Mouse (Mus musculus) limb, embryonic 15.5 days (tissue): ENCODE results near the gene Ttbk2. TPM values are rescaled to one million over a fixed set of nuclear protein-coding genes. Genes with fewer than 3 reads are reported as not detected.

Source experiments
- ATAC-seq: fragments of 200-750 bp; cut with Nextera tagmentation; 2 replicates; pipeline ENCODE4 v1.8.0; 2017; ENCODE audit warnings: low read depth, moderate TSS enrichment; ENCODE audit not compliant: insufficient number of reproducible peaks, low FRiP score, low TSS enrichment
- H3K27ac ChIP-seq: fragments of 300-500 bp; sonication (generic); 2 replicates; pipeline ENCODE4 v1.5.1; 2015; ENCODE audit warnings: moderate library complexity, mild to moderate bottlenecking, inconsistent platforms
- H3K27me3 ChIP-seq: fragments of 300-500 bp; sonication (generic); 2 replicates; pipeline ENCODE4 v1.6.1; 2015; ENCODE audit warnings: inconsistent platforms
- H3K36me3 ChIP-seq: fragments of 300-500 bp; sonication (generic); 2 replicates; pipeline ENCODE4 v1.6.1; 2015; ENCODE audit warnings: inconsistent platforms
- H3K4me1 ChIP-seq: fragments of 300-500 bp; sonication (generic); 2 replicates; pipeline ENCODE4 v1.6.1; 2015; ENCODE audit warnings: inconsistent platforms
- H3K4me2 ChIP-seq: fragments of 300-500 bp; sonication (generic); 2 replicates; pipeline ENCODE4 v1.6.1; 2015; ENCODE audit warnings: mild to moderate bottlenecking, inconsistent platforms
- H3K4me3 ChIP-seq: fragments of 300-500 bp; sonication (generic); 2 replicates; pipeline ENCODE4 v1.5.1; 2015; ENCODE audit warnings: mild to moderate bottlenecking, inconsistent platforms
- H3K9ac ChIP-seq: fragments of 300-500 bp; sonication (generic); 2 replicates; pipeline ENCODE4 v1.6.1; 2015; ENCODE audit warnings: inconsistent platforms
- H3K9me3 ChIP-seq: fragments of 300-500 bp; sonication (generic); 2 replicates; pipeline ENCODE4 v1.6.1; 2016; ENCODE audit warnings: inconsistent platforms
- WGBS: fragments of 180-500 bp; shearing (Covaris S2); methylation state at CpG from one replicate; pipeline ENCODE4 v1.1.7; 2015; 5-methylcytosine and 5-hydroxymethylcytosine counted together
- polyA plus RNA-seq: library from polyadenylated mRNA; unstranded; fragments of >200 nt; fragmentation: Nextera tagmentation; extraction: Ambion mirVana; gene quantifications from 2 replicates; pipeline ENCODE4 v1.2.1, GENCODE M21; 2015

The Ttbk2 gene
- polyA plus RNA-seq, 1 experiment from 2014 or later: 3.9 TPM

GRCm38 (mm10) chr2:120731167-120731862 lies 119.1 kb downstream of the Ttbk2 start:
- Histone ChIP-seq H3K27me3 (no peaks in the 10 kb centered on the region), H3K36me3 (peaks cover 24% of the 10 kb centered on the region), H3K27ac (peak overlapping the region; percentile 96), H3K9me3 (no peaks in the 10 kb centered on the region), H3K4me3 (peak overlapping the region; percentile 88), H3K9ac (peak overlapping the region; percentile 85), H3K4me2 (peak overlapping the region; percentile 87), H3K4me1 (peaks cover 28% of the 10 kb centered on the region)
- peak; percentile 97 for ATAC-seq
- WGBS: under 1% methylated on average over 61 of the region's 61 CpGs

GRCm38 (mm10) chr2:120730639-120731166 lies 119.7 kb downstream of the Ttbk2 start:
- Histone ChIP-seq H3K9me3 (no peaks in the 10 kb centered on the region), H3K9ac (peak overlapping the region; percentile 85), H3K36me3 (peaks cover 30% of the 10 kb centered on the region), H3K4me2 (peak overlapping the region; percentile 87), H3K4me3 (peak overlapping the region; percentile 88), H3K27ac (peak overlapping the region; percentile 96), H3K4me1 (peaks cover 28% of the 10 kb centered on the region), H3K27me3 (no peaks in the 10 kb centered on the region)
- no peak; the same call in 1 of the 2 replicates for ATAC-seq
- 0% methylated on average over 41 of the region's 50 CpGs for WGBS

- Histone ChIP-seq H3K9ac (peak overlapping the region; percentile 85), H3K27ac (peak overlapping the region; percentile 96; the same call in 1 of the 2 replicates)
Measured at GRCm38 (mm10) chr2:120729775-120730585, 120.4 kb downstream of the Ttbk2 start.

GRCm38 (mm10) chr2:120724176-120724575 lies 126.2 kb downstream of the Ttbk2 start:
- ATAC-seq: no peak
- Histone ChIP-seq H3K9me3 (no peaks in the 10 kb centered on the region), H3K9ac (no peak overlapping the region), H3K4me1 (peaks cover 9% of the 10 kb centered on the region), H3K27me3 (no peaks in the 10 kb centered on the region), H3K4me3 (no peak overlapping the region), H3K27ac (no peak overlapping the region), H3K4me2 (no peak overlapping the region), H3K36me3 (peaks cover 92% of the 10 kb centered on the region)
- WGBS: 85% methylated on average over 6 of the region's 6 CpGs

More at GRCm38 (mm10) chr2:120729775-120730585, 120.4 kb downstream of the Ttbk2 start:
- Histone ChIP-seq H3K9me3 (no peaks in the 10 kb centered on the region), H3K4me2 (peak overlapping the region; percentile 87), H3K4me1 (peaks cover 28% of the 10 kb centered on the region), H3K36me3 (peaks cover 37% of the 10 kb centered on the region), H3K4me3 (peak overlapping the region; percentile 88), H3K27me3 (no peaks in the 10 kb centered on the region)
- 7% methylated on average over 23 of the region's 23 CpGs for WGBS
- no peak for ATAC-seq

GRCm38 (mm10) chr2:120723621-120724020 lies 126.8 kb downstream of the Ttbk2 start:
- peaks cover 96% of the 10 kb centered on the region for H3K36me3 ChIP-seq
- no peak for ATAC-seq
- H3K4me1 ChIP-seq: peaks cover 4% of the 10 kb centered on the region; the same call in 1 of the 2 replicates
- H3K27ac ChIP-seq: no peak overlapping the region
- H3K9ac ChIP-seq: no peak overlapping the region
- no peak overlapping the region for H3K4me2 ChIP-seq
- no peaks in the 10 kb centered on the region for H3K27me3 ChIP-seq
- H3K9me3 ChIP-seq: no peaks in the 10 kb centered on the region
- 74% methylated on average over 4 of the region's 4 CpGs for WGBS
- H3K4me3 ChIP-seq: no peak overlapping the region

- ATAC-seq: no peak
- H3K27me3 ChIP-seq: no peaks in the 10 kb centered on the region
- no peak overlapping the region for H3K4me2 ChIP-seq
- WGBS: 86% methylated on average over 8 of the region's 8 CpGs
- no peak overlapping the region for H3K27ac ChIP-seq
- peaks cover 96% of the 10 kb centered on the region for H3K36me3 ChIP-seq
- H3K4me3 ChIP-seq: no peak overlapping the region
- H3K4me1 ChIP-seq: no peaks in the 10 kb centered on the region
- H3K9me3 ChIP-seq: no peaks in the 10 kb centered on the region
- H3K9ac ChIP-seq: no peak overlapping the region
Measured at GRCm38 (mm10) chr2:120722491-120722890, 127.9 kb downstream of the Ttbk2 start.

- H3K27ac ChIP-seq: no peak overlapping the region
Measured at GRCm38 (mm10) chr2:120721911-120722310, 128.5 kb downstream of the Ttbk2 start.

GRCm38 (mm10) chr2:120720821-120721220 lies 129.6 kb downstream of the Ttbk2 start:
- no peak overlapping the region for H3K27ac ChIP-seq
- no peak overlapping the region for H3K4me3 ChIP-seq
- H3K4me2 ChIP-seq: no peak overlapping the region
- no peaks in the 10 kb centered on the region for H3K4me1 ChIP-seq
- no peaks in the 10 kb centered on the region for H3K27me3 ChIP-seq
- H3K9me3 ChIP-seq: no peaks in the 10 kb centered on the region
- 79% methylated on average over 6 of the region's 6 CpGs for WGBS
- ATAC-seq: no peak
- H3K9ac ChIP-seq: no peak overlapping the region
- H3K36me3 ChIP-seq: peaks cover 95% of the 10 kb centered on the region

More at GRCm38 (mm10) chr2:120721911-120722310, 128.5 kb downstream of the Ttbk2 start:
- no peaks in the 10 kb centered on the region for H3K9me3 ChIP-seq
- H3K4me2 ChIP-seq: no peak overlapping the region
- H3K27me3 ChIP-seq: no peaks in the 10 kb centered on the region
- H3K9ac ChIP-seq: no peak overlapping the region
- H3K36me3 ChIP-seq: peaks cover 97% of the 10 kb centered on the region
- 92% methylated on average over 2 of the region's 2 CpGs for WGBS
- no peak for ATAC-seq
- no peak overlapping the region for H3K4me3 ChIP-seq
- no peaks in the 10 kb centered on the region for H3K4me1 ChIP-seq

GRCm38 (mm10) chr2:120718496-120718895 lies 131.9 kb downstream of the Ttbk2 start:
- no peaks in the 10 kb centered on the region for H3K4me1 ChIP-seq
- no peak overlapping the region for H3K4me2 ChIP-seq
- no peak overlapping the region for H3K27ac ChIP-seq
- H3K9ac ChIP-seq: no peak overlapping the region
- H3K4me3 ChIP-seq: no peak overlapping the region
- 94% methylated on average over 8 of the region's 8 CpGs for WGBS
- peaks cover 92% of the 10 kb centered on the region for H3K36me3 ChIP-seq
- no peaks in the 10 kb centered on the region for H3K9me3 ChIP-seq
- H3K27me3 ChIP-seq: no peaks in the 10 kb centered on the region
- ATAC-seq: no peak

- no peak for ATAC-seq
- Histone ChIP-seq H3K4me3 (no peak overlapping the region), H3K36me3 (peaks cover 64% of the 10 kb centered on the region), H3K27ac (no peak overlapping the region), H3K9me3 (no peaks in the 10 kb centered on the region), H3K4me2 (no peak overlapping the region), H3K9ac (no peak overlapping the region), H3K4me1 (no peaks in the 10 kb centered on the region), H3K27me3 (no peaks in the 10 kb centered on the region)
- 95% methylated on average over 3 of the region's 3 CpGs for WGBS
Measured at GRCm38 (mm10) chr2:120713441-120713840, 137.0 kb downstream of the Ttbk2 start.

GRCm38 (mm10) chr2:120710948-120711347 lies 139.5 kb downstream of the Ttbk2 start:
- H3K4me3 ChIP-seq: no peak overlapping the region
- peaks cover 47% of the 10 kb centered on the region for H3K36me3 ChIP-seq
- H3K9ac ChIP-seq: no peak overlapping the region
- no peak overlapping the region for H3K4me2 ChIP-seq
- H3K27me3 ChIP-seq: no peaks in the 10 kb centered on the region
- no peaks in the 10 kb centered on the region for H3K4me1 ChIP-seq
- no peak overlapping the region for H3K27ac ChIP-seq
- WGBS: 82% methylated on average over 3 of the region's 3 CpGs
- ATAC-seq: no peak
- H3K9me3 ChIP-seq: no peaks in the 10 kb centered on the region

- no peaks in the 10 kb centered on the region for H3K4me1 ChIP-seq
- H3K4me3 ChIP-seq: no peak overlapping the region
- H3K27ac ChIP-seq: no peak overlapping the region
- H3K4me2 ChIP-seq: no peak overlapping the region
- H3K27me3 ChIP-seq: no peaks in the 10 kb centered on the region
- ATAC-seq: no peak
- no peaks in the 10 kb centered on the region for H3K9me3 ChIP-seq
- no peak overlapping the region for H3K9ac ChIP-seq
- H3K36me3 ChIP-seq: peaks cover 49% of the 10 kb centered on the region
- 81% methylated on average over 3 of the region's 3 CpGs for WGBS
Measured at GRCm38 (mm10) chr2:120710154-120710553, 140.2 kb downstream of the Ttbk2 start.
